Mouse (Mus musculus): ENCODE measurements around the gene Eif2ak2.

Gene Eif2ak2

DNA sequence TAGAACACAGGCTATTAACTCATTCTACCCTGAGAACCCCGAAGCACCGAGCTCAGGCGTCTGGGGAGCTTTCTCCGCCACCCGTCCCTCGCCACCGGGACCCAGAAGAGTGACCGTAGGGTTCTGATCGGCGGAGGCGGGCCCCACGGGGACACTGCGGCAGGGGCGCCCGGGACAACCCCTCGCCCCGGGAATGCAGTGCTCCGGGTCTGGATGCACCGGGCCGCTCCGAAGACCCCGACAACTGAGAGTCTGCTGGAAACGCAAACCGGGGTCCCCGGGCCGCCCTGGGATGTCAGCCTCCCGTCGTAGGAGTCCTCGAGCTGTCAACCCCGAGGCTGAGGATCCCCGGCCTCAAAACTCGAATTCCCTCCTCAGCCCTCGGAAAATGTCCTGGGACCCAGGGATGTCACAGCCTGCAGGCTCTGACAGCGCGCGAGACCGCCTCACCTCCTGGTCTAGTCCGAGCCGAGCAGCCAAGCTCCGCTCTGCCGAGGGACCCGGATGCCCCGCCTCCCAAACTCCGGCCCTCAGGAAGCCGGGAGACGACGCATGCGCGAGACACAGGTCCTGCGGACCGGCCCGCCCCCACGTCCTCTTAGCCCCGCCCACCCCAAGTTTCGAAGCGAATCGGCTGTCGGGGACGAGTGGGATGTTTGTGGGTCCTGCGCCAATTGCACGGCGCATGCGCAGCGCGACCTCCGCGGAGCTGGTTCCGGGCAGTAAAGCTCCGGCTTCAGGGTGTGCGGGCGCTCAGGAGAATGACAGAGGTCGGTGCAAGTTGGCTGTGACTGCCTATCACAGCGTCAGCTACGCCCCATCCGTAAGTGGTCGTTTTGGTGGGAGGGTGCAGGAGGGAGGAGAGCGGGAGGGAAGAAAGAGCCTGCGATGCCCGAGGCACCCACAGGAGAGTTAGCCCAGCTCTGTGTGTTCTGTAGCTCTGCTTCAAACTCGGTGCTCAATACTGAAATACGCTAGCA, 47.2 kb downstream of the Eif2ak2 start, which contains the start of the genes Heatr5b and Gpatch11:
Heatr5b (minus strand) TSS at position 509 of the 980 bp plus-strand sequence.
Gpatch11 (plus strand) TSS at position 712 of the 980 bp plus-strand sequence.
- peak; percentile 98 to 99 for DNase-seq

DNA sequence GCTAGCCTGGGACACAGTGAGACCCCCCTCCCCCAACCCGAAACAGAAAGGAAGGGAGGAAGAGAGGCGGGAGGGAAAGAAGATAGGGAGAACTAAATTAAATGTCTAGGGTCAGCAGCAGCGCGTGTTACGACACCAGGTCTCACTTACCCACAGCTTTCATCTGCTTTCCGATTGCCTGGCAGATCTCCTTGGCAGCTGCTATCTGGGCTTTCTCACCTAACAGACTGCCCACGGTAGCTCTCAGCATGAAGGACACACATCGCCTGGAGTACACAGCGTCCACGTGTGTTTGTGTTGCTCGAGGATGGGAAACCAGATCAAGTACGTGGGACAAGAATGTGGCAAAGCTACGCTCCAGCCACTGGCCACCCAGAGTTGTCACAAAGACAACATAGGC, 58.0 kb downstream of the Eif2ak2 start:
- DNase-seq: no peak

DNA sequence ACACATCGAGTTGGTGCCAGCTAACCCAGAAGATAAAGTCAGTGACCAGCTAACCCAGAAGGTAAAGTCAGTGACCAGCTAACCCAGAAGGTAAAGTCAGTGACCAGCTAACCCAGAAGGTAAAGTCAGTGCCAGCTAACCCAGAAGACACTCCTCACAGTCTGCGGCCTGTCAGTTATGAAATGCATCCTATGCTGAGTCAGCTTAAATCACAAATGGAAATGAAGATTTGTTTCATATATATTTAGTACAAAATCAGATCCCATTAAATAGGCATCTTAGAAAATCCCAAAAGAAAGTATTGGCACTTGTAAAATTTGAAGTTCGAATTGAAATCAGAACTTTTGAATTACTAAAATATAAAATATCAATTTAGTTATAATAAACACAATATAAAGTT, 72.8 kb downstream of the Eif2ak2 start:
- no peak for DNase-seq

DNA sequence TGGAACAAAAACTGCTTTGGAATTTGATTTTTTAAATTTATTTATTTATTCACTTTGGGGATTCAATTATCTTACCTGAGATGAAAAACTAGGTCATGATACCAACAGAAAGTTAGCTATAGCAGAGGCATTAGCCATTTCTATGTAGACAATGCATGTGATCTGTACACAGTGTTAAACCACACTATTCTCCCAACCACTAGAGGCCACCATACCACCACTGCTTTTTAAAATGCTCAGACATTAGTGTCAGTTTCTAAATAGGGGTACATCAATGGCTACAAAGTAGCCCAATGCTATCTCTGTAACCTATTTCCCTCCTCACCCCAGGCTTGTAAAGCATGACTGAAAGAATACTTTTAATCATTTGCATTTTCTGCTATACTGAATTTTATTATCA, 73.4 kb downstream of the Eif2ak2 start:
- DNase-seq: no peak

Measured in cerebellum, postnatal 36 days (tissue).